Mouse (Mus musculus) lung, adult 2 months (tissue): ENCODE data around the gene Tex22.

Experiments used
- CTCF ChIP-seq: fragments of 200-500 bp; IDR thresholded peaks from 2 replicates; pipeline ENCODE4 v1.5.1; 2011; ENCODE audit warnings: mild to moderate bottlenecking, low read length, control low read depth; ENCODE audit not compliant: insufficient read depth
- POLR2A ChIP-seq: fragments of 200-500 bp; IDR thresholded peaks from 2 replicates; pipeline ENCODE4 v1.6.1; 2011; ENCODE audit warnings: low read depth, mild to moderate bottlenecking, control low read depth, low read length, borderline replicate concordance; ENCODE audit errors: extremely low read depth

- no peak for TF ChIP-seq POLR2A
- no peak for TF ChIP-seq CTCF
Observed at GRCm38 (mm10) chr12:113099470-113100237, 25.4 kb downstream of the Tex22 start.
